Mouse (Mus musculus) macrophage (primary cell): Measurements from ENCODE around the gene Tnfrsf9. TPM values are rescaled to one million over a fixed set of nuclear protein-coding genes. Genes with fewer than 3 reads are reported as not detected.
"Not testable (repeated sequence)": the region's sequence is repeated elsewhere in the genome, so short reads cannot be mapped to it uniquely, and the experiment has no call there.

Experiments used
- H3K27ac ChIP-seq: fragments of 350-480 bp; formaldehyde crosslinking; 2 replicates; pipeline ENCODE4 v1.9.0; 2021
- H3K36me3 ChIP-seq: fragments of 350-480 bp; formaldehyde crosslinking; 2 replicates; pipeline ENCODE4 v1.9.0; 2021; ENCODE audit errors: inconsistent target
- H3K4me3 ChIP-seq: fragments of 350-480 bp; formaldehyde crosslinking; 2 replicates; pipeline ENCODE4 v1.9.0; 2021; ENCODE audit errors: inconsistent target
- H3K79me2 ChIP-seq: fragments of 350-480 bp; formaldehyde crosslinking; 2 replicates; pipeline ENCODE4 v1.9.0; 2021; ENCODE audit errors: inconsistent target
- WGBS: methylation state at CpG from one replicate; pipeline ENCODE4 v1.1.7; 2026; ENCODE audit warnings: inconsistent platforms; ENCODE audit not compliant: missing documents; 5-methylcytosine and 5-hydroxymethylcytosine counted together
- polyA plus RNA-seq: library from polyadenylated mRNA; stranded (reverse); fragments of 250-400 nt; gene quantifications from 3 replicates; pipeline ENCODE4 v1.2.4, GENCODE M21; 2018; ENCODE audit warnings: inconsistent platforms
- total RNA-seq, 78 experiments: library from RNA; depleted of rRNA; stranded (reverse); fragments of 250-400 nt; gene quantifications; 1 replicate in 9 of 78; 2 replicates in 24 of 78; 3 replicates in 43 of 78; 4 replicates in 2 of 78; pipeline ENCODE4 v1.2.4; 2018; ENCODE audit warnings: inconsistent platforms in 56 of 78

Tnfrsf9 gene
- 10 to 100 TPM in 1 of 26 experiments, 1 to 10 TPM in 2, not detected in 23; 1.2 to 15.7 (median 5.8) TPM for total RNA-seq (2018; cell fraction: chromatin; rRNA removed)
- 1 to 10 TPM in 4 of 26 experiments, under 1 TPM in 19, not detected in 3; 0.05 to 1.8 (median 0.41) TPM for total RNA-seq (2018; cell fraction: cytosol; rRNA removed)
- 10 to 100 TPM in 1 of 26 experiments, 1 to 10 TPM in 10, under 1 TPM in 5, not detected in 10; 0.56 to 12.2 (median 1.5) TPM for total RNA-seq (2018; cell fraction: nucleus; rRNA removed)
- 0.12 to 0.17 TPM in 2 of 3 replicates, not detected in the other for polyA plus RNA-seq

GRCm38 (mm10) chr4:150914290-150914733, at the start of gene Tnfrsf9, which contains the start of gene Park7:
Gene Tnfrsf9 (plus strand): TSS chr4:150914562.
Gene Park7 (minus strand): TSS chr4:150914437.
- Histone ChIP-seq H3K36me3 (no peaks in the 10 kb centered on the region), H3K79me2 (no peaks in the 10 kb centered on the region), H3K27ac (peak within 1 kb of the TSS; percentile 85), H3K4me3 (peak within 1 kb of the TSS; percentile 70)
- WGBS, result under 1% methylated on average over 46 of the region's 48 CpGs

- Histone ChIP-seq H3K36me3 (peaks cover 15% of the 10 kb centered on the region; the same call in 1 of the 2 replicates), H3K27ac (no peak overlapping the region), H3K79me2 (peaks cover 7% of the 10 kb centered on the region; the same call in 1 of the 2 replicates), H3K4me3 (no peak overlapping the region)
Observed at GRCm38 (mm10) chr4:150865371-150865770, 49.0 kb upstream of the Tnfrsf9 start.

GRCm38 (mm10) chr4:150866069-150866468, 48.3 kb upstream of the Tnfrsf9 start:
- no peak overlapping the region for H3K27ac ChIP-seq
- 96% methylated on average over 11 of the region's 11 CpGs for WGBS
- peaks cover 4% of the 10 kb centered on the region; the same call in 1 of the 2 replicates for H3K79me2 ChIP-seq
- H3K4me3 ChIP-seq, result no peak overlapping the region
- H3K36me3 ChIP-seq, result peaks cover 15% of the 10 kb centered on the region; the same call in 1 of the 2 replicates

DNA sequence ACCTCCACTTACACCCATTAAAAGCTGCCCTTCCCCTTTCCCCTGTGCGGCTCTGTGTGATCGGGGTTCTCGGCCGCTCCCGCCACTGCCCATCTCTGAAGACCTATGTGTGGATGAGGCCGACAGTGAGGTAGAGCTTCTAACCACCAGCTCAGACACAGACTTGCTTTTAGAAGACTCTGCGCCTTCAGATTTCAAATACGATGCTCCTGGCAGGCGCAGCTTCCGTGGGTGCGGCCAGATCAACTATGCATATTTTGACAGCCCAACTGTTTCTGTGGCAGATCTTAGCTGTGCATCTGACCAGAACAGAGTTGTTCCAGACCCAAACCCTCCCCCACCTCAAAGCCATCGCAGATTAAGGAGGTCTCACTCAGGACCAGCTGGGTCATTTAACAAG, 47.9 kb upstream of the Tnfrsf9 start:
- H3K36me3 ChIP-seq, result peaks cover 15% of the 10 kb centered on the region; the same call in 1 of the 2 replicates
- peaks cover under 1% of the 10 kb centered on the region; the same call in 1 of the 2 replicates for H3K79me2 ChIP-seq
- 94% methylated on average over 9 of the region's 12 CpGs for WGBS
- no peak overlapping the region for H3K27ac ChIP-seq
- no peak overlapping the region for H3K4me3 ChIP-seq

DNA sequence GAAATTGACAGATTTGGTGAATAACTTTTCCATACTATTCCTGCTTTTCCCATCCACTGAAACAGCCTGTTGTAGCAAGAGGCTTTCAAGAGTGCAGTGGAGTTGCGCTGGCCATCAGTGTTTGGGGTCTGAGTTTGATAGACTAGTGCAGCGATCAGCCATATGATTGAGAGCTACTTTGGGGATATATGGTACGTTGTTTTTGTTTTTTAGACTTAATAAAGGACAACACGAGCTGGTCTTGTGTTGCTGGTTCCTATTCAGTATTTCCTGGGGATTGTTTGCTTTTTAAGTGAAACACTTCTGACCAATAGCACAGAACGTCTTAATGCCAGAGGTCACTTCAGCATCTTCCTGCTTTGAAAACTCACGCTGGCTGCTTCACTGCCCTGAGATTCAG, 46.2 kb upstream of the Tnfrsf9 start:
- H3K27ac ChIP-seq, result no peak overlapping the region

DNA sequence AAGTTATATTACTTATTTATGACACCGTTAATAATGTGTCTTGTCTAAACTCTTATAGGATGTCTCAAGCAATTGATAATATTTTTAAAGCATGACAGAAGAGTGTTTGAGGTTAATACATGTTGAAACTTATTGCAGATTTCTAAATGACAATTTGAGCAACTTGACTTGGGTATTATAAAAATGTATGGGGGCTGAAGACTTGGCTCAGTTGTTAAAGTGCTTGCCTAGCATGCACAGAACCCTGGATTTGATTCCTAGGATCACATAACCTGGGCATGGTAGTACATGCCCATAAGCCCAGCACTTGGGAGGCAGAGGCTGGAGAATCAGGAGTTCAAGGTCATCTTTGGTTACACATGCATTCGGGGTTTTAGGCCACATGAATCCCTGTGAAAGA, 45.5 kb upstream of the Tnfrsf9 start:
- 95% methylated on average over 2 of the region's 2 CpGs for WGBS
- Histone ChIP-seq H3K79me2 (no peaks in the 10 kb centered on the region), H3K36me3 (peaks cover 15% of the 10 kb centered on the region; the same call in 1 of the 2 replicates), H3K4me3 (no peak overlapping the region), H3K27ac (no peak overlapping the region)

More for the DNA sequence above, 46.2 kb upstream of the Tnfrsf9 start:
- 98% methylated on average over 6 of the region's 6 CpGs for WGBS
- Histone ChIP-seq H3K79me2 (no peaks in the 10 kb centered on the region), H3K36me3 (peaks cover 15% of the 10 kb centered on the region; the same call in 1 of the 2 replicates), H3K4me3 (no peak overlapping the region)

DNA sequence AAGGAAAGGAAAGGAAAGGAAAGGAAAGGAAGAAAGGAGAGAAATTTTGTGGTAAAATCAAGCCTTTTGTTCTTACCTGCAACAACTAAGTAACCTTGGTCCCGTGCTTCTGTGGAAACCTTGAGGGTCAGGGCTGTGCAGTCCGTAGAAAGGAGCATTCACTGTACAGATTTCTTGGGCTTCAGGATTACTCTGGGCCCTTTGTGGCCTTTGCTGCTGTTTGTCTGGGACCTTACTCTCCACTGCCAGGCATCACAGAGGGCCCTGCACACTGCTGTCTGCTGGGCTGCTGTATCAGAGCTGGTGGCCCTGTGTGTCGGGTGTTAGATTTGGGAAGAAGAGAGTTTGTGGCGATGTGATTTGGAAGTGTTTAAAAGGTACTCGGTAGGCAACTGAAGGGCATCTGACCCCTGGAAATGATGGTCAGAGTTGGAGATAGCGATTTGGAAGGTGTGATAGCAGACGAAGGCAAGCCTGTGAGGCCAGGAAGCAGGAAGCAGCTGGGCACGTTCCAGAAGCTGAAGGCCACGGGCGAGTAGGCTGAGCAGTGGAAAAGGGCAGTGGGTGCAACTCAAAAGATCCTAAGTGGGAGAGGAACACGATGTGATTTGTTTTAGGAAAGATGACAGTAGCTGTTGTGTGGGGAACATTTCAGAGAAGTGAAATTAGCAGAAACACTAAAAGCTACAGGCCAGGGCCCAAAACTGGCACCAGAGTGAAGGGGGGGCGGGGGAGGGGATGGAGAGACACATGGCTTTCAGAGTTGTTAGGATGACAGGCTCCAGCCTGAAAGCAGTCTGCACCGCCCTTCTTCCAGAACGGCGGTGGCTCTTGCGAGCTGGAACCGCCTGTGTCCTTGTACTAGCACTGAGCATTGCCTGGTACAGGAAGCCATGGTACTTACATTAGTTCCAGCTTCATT, 44.8 kb upstream of the Tnfrsf9 start:
- Histone ChIP-seq H3K79me2 (no peaks in the 10 kb centered on the region), H3K27ac (no peak overlapping the region), H3K36me3 (peaks cover 15% of the 10 kb centered on the region; the same call in 1 of the 2 replicates), H3K4me3 (no peak overlapping the region)
- 64% methylated on average over 17 of the region's 17 CpGs for WGBS

- 92% methylated on average over 13 of the region's 13 CpGs for WGBS
- H3K36me3 ChIP-seq, result peaks cover 14% of the 10 kb centered on the region; the same call in 1 of the 2 replicates
- H3K79me2 ChIP-seq, result no peaks in the 10 kb centered on the region
- H3K27ac ChIP-seq, result no peak overlapping the region
- H3K4me3 ChIP-seq, result no peak overlapping the region
Observed at GRCm38 (mm10) chr4:150870963-150871391, 43.4 kb upstream of the Tnfrsf9 start.

GRCm38 (mm10) chr4:150871392-150872138, 42.8 kb upstream of the Tnfrsf9 start:
- H3K27ac ChIP-seq, result no peak overlapping the region
- no peak overlapping the region for H3K4me3 ChIP-seq
- peaks cover 8% of the 10 kb centered on the region; the same call in 1 of the 2 replicates for H3K36me3 ChIP-seq
- no peaks in the 10 kb centered on the region for H3K79me2 ChIP-seq
- 91% methylated on average over 10 of the region's 10 CpGs for WGBS

DNA sequence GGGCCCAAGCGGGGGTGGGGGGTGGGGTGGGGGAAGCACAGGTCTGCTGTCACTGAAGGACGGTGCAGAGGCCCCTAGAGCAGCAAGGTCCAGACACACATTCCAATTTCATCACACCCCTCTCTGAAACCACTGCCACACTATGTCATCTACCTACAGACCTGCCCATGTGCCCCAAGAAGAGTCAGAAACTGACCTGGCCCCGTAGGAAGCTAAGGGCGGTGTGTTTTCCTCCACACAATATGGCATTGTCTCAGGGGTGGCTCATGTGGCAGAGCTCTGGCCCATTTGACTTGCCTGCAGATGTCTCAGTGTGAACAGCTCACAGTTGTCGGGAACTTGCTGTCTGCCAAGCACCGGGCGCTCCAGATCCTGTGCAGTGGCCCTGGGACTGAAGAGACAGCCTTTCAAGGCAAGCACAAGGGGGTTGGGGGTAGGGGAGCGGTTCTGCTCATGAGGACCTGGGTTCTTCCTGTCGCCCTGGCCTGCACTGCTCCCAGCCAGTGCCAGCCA, 42.2 kb upstream of the Tnfrsf9 start:
- Histone ChIP-seq H3K79me2 (no peaks in the 10 kb centered on the region), H3K27ac (no peak overlapping the region), H3K4me3 (no peak overlapping the region), H3K36me3 (peaks cover 2% of the 10 kb centered on the region; the same call in 1 of the 2 replicates)
- WGBS, result 95% methylated on average over 9 of the region's 9 CpGs

- Histone ChIP-seq H3K27ac (no peak overlapping the region), H3K79me2 (no peaks in the 10 kb centered on the region), H3K4me3 (no peak overlapping the region), H3K36me3 (no peaks in the 10 kb centered on the region)
- WGBS, result 95% methylated on average over 8 of the region's 8 CpGs
Observed at GRCm38 (mm10) chr4:150872681-150873080, 41.7 kb upstream of the Tnfrsf9 start.

DNA sequence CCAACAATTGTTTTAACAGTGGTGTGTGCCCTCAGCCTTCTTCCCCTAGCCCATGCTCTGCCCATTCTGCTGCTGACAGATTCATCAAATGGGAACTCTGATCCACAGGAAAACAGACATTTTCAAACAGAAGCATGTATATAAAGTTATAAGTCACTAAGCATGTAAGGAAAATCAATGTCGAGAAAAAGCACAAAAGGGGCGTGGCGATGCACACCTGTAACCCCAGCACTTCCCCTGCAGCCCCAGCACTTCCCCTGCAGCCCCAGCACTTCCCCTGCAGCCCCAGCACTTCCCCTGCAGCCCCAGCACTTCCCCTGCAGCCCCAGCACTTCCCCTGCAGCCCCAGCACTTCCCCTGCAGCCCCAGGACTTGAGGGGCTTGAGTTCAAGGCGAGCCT, 39.9 kb upstream of the Tnfrsf9 start:
- H3K27ac ChIP-seq, H3K79me2 ChIP-seq, H3K36me3 ChIP-seq, H3K4me3 ChIP-seq: not testable (repeated sequence)
- 24% methylated on average over 4 of the region's 4 CpGs for WGBS

DNA sequence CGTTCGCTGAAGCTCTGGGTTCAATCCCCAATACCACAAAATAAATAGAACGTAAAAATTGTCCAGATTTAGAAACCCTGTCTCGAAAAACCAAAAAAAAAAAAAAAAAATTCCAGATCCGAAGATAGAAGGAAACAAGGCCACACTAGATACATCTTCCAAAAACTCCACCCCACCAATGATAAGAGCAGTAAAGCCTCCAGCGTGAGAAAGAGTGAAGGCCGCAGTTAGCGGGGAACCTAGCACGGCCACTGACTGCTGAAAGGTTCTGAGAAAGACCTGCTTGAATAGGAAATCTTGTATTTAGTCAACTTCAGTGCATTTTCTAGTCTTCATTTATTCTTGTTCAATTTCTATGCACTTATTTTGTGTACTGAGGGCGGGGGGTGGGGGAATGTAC, 39.0 kb upstream of the Tnfrsf9 start:
- H3K79me2 ChIP-seq, result no peaks in the 10 kb centered on the region
- H3K36me3 ChIP-seq, result no peaks in the 10 kb centered on the region
- no peak overlapping the region for H3K27ac ChIP-seq
- H3K4me3 ChIP-seq, result no peak overlapping the region
- WGBS, result 94% methylated on average over 10 of the region's 10 CpGs

GRCm38 (mm10) chr4:150879631-150880030, 34.7 kb upstream of the Tnfrsf9 start:
- H3K36me3 ChIP-seq, result no peaks in the 10 kb centered on the region
- 96% methylated on average over 22 of the region's 22 CpGs for WGBS
- H3K79me2 ChIP-seq, result no peaks in the 10 kb centered on the region
- no peak overlapping the region for H3K27ac ChIP-seq
- H3K4me3 ChIP-seq, result no peak overlapping the region
